Mouse (Mus musculus) kidney, embryonic 14.5 days (tissue): ENCODE measurements at regions not wholly inside any gene's neighbourhood (a gene's known extent, or its start where the extent isn't known, plus 50 kb on each side); places are given as distances from the start of the nearest gene placed in this dataset.

Source experiments
- ATAC-seq: fragments of 200-750 bp; cut with Nextera tagmentation; 2 replicates; pipeline ENCODE4 v1.8.0; 2017; ENCODE audit warnings: moderate number of reproducible peaks, mild to moderate bottlenecking, moderate TSS enrichment, moderate library complexity; ENCODE audit not compliant: low FRiP score, low TSS enrichment
- H3K27ac ChIP-seq: fragments of 300-500 bp; sonication (generic); 2 replicates; pipeline ENCODE4 v1.5.1; 2014; ENCODE audit warnings: low read depth, mild to moderate bottlenecking, low read length, moderate library complexity, mixed read lengths
- H3K27me3 ChIP-seq: fragments of 300-500 bp; sonication (generic); 2 replicates; pipeline ENCODE4 v1.6.1; 2014; ENCODE audit warnings: mild to moderate bottlenecking, low read length; ENCODE audit not compliant: control insufficient read depth, insufficient read depth
- H3K36me3 ChIP-seq: fragments of 300-500 bp; sonication (generic); 2 replicates; pipeline ENCODE4 v1.6.1; 2014; ENCODE audit warnings: low read length, mixed read lengths; ENCODE audit not compliant: control insufficient read depth, insufficient read depth
- H3K4me1 ChIP-seq: fragments of 300-500 bp; sonication (generic); 2 replicates; pipeline ENCODE4 v1.6.1; 2014; ENCODE audit warnings: low read length, mixed read lengths; ENCODE audit not compliant: control insufficient read depth, insufficient read depth
- H3K4me2 ChIP-seq: fragments of 300-500 bp; sonication (generic); replicated peaks from 2 replicates; pipeline ENCODE4 v1.6.1; 2014; ENCODE audit warnings: low read depth, mild to moderate bottlenecking, low read length
- H3K4me3 ChIP-seq: fragments of 300-500 bp; sonication (generic); 2 replicates; pipeline ENCODE4 v1.5.1; 2014; ENCODE audit warnings: mild to moderate bottlenecking, low read length
- H3K9ac ChIP-seq: fragments of 300-500 bp; sonication (generic); 2 replicates; pipeline ENCODE4 v1.6.1; 2014; ENCODE audit warnings: low read depth, mild to moderate bottlenecking, low read length, moderate library complexity
- H3K9me3 ChIP-seq: fragments of 300-500 bp; sonication (generic); 2 replicates; pipeline ENCODE4 v1.6.1; 2016; ENCODE audit warnings: low read length; ENCODE audit not compliant: control insufficient read depth
- WGBS: fragments of 180-500 bp; shearing (Covaris S2); extraction: QIAGEN DNeasy Blood & Tissue Kit; methylation state at CpG from one replicate; pipeline ENCODE4 v1.1.7; 2014; 5-methylcytosine and 5-hydroxymethylcytosine counted together

DNA sequence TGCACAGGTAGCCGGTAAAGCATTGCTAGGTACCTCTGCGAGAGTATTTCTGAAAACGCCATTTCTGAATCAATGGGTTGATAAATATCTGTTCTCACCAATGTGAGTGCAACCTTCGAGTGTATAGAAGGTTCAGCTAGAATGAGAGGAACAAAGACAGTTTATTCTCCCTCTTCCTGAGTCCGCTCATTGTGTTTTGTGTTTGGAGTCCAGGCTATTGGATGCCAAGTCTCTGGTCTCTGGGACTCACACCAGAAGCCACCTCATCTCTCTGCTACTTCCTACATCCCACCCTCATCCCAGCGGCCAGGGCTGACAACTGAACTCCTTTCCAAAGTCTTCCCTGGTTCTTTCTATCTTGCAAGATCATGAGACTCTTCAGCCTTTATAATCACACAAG is 62.7 kb downstream of the Lrrc30 start:
- no peaks in the 10 kb centered on the region for H3K36me3 ChIP-seq
- WGBS = 84% methylated on average over 6 of the region's 6 CpGs
- no peak overlapping the region for H3K4me2 ChIP-seq
- no peak overlapping the region for H3K27ac ChIP-seq
- no peaks in the 10 kb centered on the region for H3K9me3 ChIP-seq
- H3K4me3 ChIP-seq = no peak overlapping the region
- H3K4me1 ChIP-seq = no peaks in the 10 kb centered on the region
- ATAC-seq = no peak
- no peak overlapping the region for H3K9ac ChIP-seq
- H3K27me3 ChIP-seq = no peaks in the 10 kb centered on the region

DNA sequence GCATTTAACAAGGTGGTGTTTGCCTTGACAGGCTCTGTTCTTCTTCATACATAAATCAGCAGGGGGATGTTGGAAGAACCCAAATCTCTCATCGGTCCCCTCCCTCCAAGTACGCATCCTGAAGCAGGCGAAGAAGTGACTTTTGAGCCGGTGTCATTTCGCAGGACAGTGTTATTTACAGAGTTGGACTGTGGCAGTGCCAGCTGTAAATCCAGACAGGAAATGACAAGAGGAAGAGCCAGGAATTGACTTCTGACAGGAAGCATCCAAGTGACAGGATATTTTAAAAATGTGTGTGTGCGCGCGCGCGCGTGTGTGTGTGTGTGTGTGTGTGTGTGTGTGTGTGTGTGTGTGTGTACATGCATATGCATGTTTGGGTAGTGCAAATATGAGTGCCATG is 66.3 kb downstream of the Lrrc30 start:
- H3K27ac ChIP-seq = peak overlapping the region; percentile 51; the same call in 1 of the 2 replicates
- H3K36me3 ChIP-seq = no peaks in the 10 kb centered on the region
- no peaks in the 10 kb centered on the region for H3K4me1 ChIP-seq
- no peaks in the 10 kb centered on the region for H3K9me3 ChIP-seq
- no peak overlapping the region for H3K4me2 ChIP-seq
- 79% methylated on average over 11 of the region's 11 CpGs for WGBS
- no peak overlapping the region for H3K9ac ChIP-seq
- H3K4me3 ChIP-seq = no peak overlapping the region
- H3K27me3 ChIP-seq = no peaks in the 10 kb centered on the region
- no peak for ATAC-seq

DNA sequence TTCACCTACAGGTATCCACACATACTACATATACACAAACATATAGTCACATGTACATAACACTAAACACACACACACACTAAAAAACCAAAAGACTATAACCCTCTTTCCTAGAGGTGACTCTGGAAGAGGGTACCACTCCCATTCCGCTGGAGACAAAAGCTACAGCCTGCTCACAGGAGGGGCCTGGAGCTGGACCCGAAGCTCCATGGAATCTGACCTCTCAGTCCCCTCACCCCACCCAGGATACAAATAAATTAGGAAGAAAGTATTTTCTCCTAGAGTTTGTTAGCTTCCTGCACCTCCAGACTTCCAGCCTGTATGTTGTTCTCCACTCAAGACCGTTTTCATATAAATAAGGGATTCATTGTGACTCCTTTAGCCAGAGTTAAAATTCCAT is 66.8 kb downstream of the Lrrc30 start:
- ATAC-seq = no peak
- Histone ChIP-seq H3K27me3 (no peaks in the 10 kb centered on the region), H3K4me2 (no peak overlapping the region), H3K9ac (no peak overlapping the region), H3K4me3 (no peak overlapping the region), H3K4me1 (no peaks in the 10 kb centered on the region), H3K9me3 (no peaks in the 10 kb centered on the region), H3K36me3 (no peaks in the 10 kb centered on the region), H3K27ac (peak overlapping the region; percentile 51; the same call in 1 of the 2 replicates)
- WGBS = 52% methylated on average over 3 of the region's 3 CpGs

DNA sequence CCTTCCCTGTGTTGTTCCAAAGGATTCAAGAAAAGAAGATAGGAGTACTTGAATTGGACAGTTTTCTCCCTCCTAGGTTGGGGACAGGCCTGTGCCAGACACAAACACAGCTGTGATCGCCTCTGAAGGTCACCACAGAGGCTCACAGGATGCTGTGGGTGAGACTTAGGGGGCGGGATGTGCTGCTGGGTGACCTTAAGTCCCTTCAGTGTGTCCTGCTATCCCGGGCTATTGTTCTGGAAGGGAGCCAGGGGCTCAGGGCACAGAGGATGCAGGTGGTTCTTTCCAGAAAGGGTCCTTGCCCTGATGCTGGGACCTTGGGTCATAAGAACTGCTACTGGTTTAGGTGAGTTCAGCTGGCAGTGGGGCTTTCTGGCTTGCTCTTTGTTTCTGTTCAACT is 67.7 kb downstream of the Lrrc30 start:
- Histone ChIP-seq H3K36me3 (no peaks in the 10 kb centered on the region), H3K4me3 (no peak overlapping the region), H3K4me2 (no peak overlapping the region), H3K9me3 (no peaks in the 10 kb centered on the region), H3K27ac (no peak overlapping the region), H3K9ac (no peak overlapping the region), H3K4me1 (no peaks in the 10 kb centered on the region), H3K27me3 (no peaks in the 10 kb centered on the region)
- no peak for ATAC-seq
- 44% methylated on average over 3 of the region's 3 CpGs for WGBS

DNA sequence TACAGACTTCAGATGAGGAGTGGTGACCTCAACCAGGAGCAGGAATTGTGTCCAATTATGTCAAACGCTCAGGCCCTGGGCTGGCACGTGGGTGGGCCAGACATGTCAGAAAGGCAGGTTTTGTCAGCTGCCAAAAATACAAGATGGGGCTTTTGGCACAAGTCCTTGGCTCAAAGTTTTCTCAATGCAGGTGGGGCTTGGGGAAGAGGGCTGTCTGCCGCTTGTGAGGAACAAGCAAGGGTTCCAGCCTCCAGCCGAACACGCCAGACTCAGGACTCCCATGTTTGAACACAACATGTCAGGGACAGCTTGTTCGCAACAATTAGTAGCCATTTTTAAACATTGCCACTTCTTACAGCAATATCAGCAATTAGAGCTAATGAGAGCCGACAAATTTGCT is 69.5 kb downstream of the Lrrc30 start:
- Histone ChIP-seq H3K36me3 (no peaks in the 10 kb centered on the region), H3K27me3 (no peaks in the 10 kb centered on the region), H3K9me3 (no peaks in the 10 kb centered on the region), H3K9ac (no peak overlapping the region), H3K27ac (no peak overlapping the region), H3K4me2 (no peak overlapping the region), H3K4me1 (no peaks in the 10 kb centered on the region), H3K4me3 (no peak overlapping the region)
- no peak for ATAC-seq
- WGBS = 88% methylated on average over 7 of the region's 7 CpGs

DNA sequence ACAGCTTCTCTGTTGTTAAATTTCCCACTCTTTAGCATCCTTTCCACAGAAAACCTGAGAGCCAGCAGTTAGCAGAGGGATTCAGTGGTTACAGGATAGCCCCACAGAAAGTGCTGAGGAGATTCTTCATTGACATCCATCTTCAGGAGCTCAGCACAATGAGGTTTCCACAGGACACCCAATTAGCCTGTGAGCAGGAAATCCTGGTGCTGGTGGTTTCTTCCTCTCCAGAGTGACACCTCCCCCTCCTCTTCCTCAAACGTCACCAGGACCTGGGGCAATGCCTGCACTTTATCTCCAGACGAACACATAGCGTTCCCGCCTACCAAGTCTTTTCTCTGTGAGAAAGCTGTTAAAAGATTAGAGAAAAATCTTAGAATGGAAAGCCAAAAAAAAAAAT is 70.7 kb downstream of the Lrrc30 start:
- ATAC-seq = no peak
- no peak overlapping the region for H3K27ac ChIP-seq
- no peak overlapping the region for H3K4me3 ChIP-seq
- H3K9me3 ChIP-seq = no peaks in the 10 kb centered on the region
- no peak overlapping the region for H3K4me2 ChIP-seq
- H3K4me1 ChIP-seq = no peaks in the 10 kb centered on the region
- H3K36me3 ChIP-seq = no peaks in the 10 kb centered on the region
- no peak overlapping the region for H3K9ac ChIP-seq
- H3K27me3 ChIP-seq = no peaks in the 10 kb centered on the region
- WGBS = 68% methylated on average over 4 of the region's 4 CpGs

DNA sequence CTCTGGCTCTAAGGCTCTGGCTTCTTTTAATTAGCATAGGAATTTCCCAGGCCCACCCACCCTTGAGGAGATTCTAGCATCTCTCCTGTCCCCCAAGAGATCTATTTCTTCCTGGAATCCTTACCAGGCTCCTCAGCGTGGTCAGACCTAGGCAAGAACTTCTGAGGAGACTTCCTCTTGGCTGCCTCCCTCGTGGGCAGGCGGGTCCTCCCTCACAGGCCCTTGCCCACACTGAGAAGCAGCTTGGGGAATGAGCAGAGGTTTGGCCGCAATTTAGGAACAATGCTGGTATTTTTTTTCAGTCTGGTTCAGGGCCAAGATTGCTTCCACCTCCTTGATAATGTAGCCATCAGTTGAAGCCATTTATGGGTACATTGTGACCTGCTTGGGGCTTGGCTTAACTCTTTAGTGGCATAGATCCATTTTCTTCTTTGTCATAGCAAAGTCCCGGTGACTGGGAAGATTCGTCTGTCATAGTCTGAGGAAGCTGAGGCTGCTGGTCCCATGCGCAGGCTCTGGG is 75.1 kb downstream of the Lrrc30 start:
- H3K9ac ChIP-seq = no peak overlapping the region
- no peaks in the 10 kb centered on the region for H3K4me1 ChIP-seq
- WGBS = 65% methylated on average over 7 of the region's 7 CpGs
- H3K4me2 ChIP-seq = no peak overlapping the region
- no peaks in the 10 kb centered on the region for H3K27me3 ChIP-seq
- H3K27ac ChIP-seq = no peak overlapping the region
- no peak for ATAC-seq
- no peaks in the 10 kb centered on the region for H3K36me3 ChIP-seq
- no peak overlapping the region for H3K4me3 ChIP-seq
- H3K9me3 ChIP-seq = no peaks in the 10 kb centered on the region

DNA sequence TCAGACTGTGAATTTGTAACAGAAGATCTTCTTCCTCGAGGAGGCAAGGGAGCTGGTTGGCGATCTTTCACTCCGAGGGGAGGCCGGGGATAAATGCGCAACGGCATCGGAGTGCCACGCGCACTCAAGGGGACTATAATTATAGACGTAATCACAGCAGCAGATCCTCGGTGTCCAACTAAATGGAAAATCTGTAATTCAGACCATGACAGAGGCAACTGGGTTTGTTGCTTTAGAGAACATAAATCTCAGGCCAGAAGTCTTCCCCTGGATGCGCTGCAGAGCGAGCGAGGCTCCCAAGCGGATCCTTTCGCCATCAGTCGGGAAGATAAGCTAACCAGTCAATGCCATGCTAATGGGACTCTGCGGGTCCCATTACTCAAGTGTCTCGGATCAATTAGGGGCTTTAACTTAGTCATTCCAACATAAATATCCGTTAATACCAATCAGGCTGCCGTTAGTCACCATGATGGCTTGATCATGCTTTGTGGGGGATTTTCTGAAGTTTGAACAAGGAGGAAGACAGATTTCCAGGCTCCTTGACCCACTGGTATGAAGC is 79.9 kb downstream of the Lrrc30 start:
- no peaks in the 10 kb centered on the region for H3K4me1 ChIP-seq
- no peaks in the 10 kb centered on the region for H3K36me3 ChIP-seq
- WGBS = 59% methylated on average over 21 of the region's 21 CpGs
- ATAC-seq = peak; percentile 61; the same call in 1 of the 2 replicates
- no peaks in the 10 kb centered on the region for H3K9me3 ChIP-seq
- no peak overlapping the region for H3K4me3 ChIP-seq
- no peaks in the 10 kb centered on the region for H3K27me3 ChIP-seq
- no peak overlapping the region for H3K27ac ChIP-seq
- H3K4me2 ChIP-seq = no peak overlapping the region
- no peak overlapping the region for H3K9ac ChIP-seq

DNA sequence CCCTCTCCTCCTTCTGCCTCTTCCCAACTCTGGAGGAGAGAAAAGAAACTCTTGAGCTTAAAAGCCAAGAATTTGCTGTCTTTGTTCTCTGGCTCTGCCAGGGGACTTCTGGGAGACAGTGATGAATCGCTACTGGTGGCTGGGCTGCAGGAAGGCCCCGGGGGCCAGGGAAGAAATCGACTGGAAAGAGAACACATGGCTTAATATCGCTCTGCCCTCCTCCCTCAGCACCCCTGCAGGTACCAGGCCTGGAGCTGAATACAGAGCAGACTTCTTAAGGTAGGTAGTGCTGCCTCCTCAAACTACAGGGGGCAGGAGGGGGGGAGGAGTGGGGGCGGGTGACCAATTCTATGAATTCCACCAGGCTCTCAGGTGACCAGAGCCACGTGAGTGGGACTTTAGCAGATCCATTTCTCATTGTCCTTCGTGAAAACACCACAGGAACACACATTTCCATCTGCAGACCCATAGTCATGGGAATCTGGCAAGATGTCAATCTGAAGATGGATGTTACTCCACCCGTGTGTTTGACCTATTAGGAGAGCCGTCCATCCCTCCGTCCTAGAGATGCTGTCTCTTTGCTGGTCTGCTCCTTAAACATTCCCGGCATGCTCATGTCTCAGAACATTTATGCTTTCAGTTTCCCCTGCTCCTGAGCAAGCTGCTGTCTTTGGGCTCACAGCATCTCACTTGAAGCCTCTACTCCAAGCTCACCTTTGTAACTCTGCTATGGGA is 83.4 kb downstream of the Lrrc30 start:
- no peaks in the 10 kb centered on the region for H3K27me3 ChIP-seq
- H3K4me1 ChIP-seq = peaks cover 2% of the 10 kb centered on the region; the same call in 1 of the 2 replicates
- WGBS = 48% methylated on average over 11 of the region's 11 CpGs
- 0 out of 2 replicates have a peak, but pooled peaks cover 4% of the 10 kb centered on the region for H3K9me3 ChIP-seq
- H3K4me2 ChIP-seq = no peak overlapping the region
- H3K4me3 ChIP-seq = no peak overlapping the region
- H3K27ac ChIP-seq = no peak overlapping the region
- no peaks in the 10 kb centered on the region for H3K36me3 ChIP-seq
- H3K9ac ChIP-seq = no peak overlapping the region
- ATAC-seq = 0 out of 2 replicates have a peak, but pooled peaks have one; percentile 60
